Mouse (Mus musculus): ENCODE data around the gene Tmem256. TPM values are rescaled to one million over a fixed set of nuclear protein-coding genes. Genes with fewer than 3 reads are reported as not detected.
"Not testable (repeated sequence)": the region's sequence is repeated elsewhere in the genome, so short reads cannot be mapped to it uniquely, and the experiment has no call there.

The Tmem256 gene
- polyA plus RNA-seq, 1 experiment from 2014 or later = 371 TPM

DNA sequence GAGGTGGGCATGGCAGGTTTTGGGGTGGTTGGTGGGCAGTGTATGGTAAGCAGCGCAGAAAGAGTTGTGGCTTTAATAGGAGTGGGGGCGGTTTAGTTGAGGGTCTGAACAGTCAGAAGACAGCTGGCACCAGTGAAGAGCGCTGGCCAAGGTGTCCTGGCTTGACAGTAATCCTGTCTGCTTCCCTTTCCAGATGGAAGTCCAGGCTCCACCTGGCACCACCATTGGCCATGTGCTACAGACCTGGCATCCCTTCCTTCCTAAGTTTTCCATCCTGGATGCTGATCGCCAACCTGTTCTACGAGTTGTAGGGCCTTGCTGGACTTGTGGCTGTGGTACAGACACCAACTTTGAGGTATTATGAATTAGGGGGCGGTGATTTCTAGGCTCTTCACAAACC lies 9.7 kb downstream of the Tmem256 start:
- peak overlapping the region; percentile 93; the same call in 1 of the 2 replicates for H3K4me2 ChIP-seq (replicated peaks; ENCODE audit: low read depth, low read length)
- ATAC-seq (ENCODE audit: low FRiP score, low TSS enrichment) = no peak
- 97% methylated on average over 6 of the region's 6 CpGs for WGBS
- H3K36me3 ChIP-seq (ENCODE audit: insufficient read depth, low read length) = peaks cover 42% of the 10 kb centered on the region
- no peaks in the 10 kb centered on the region for H3K9me3 ChIP-seq (ENCODE audit: low read length)
- peaks cover 19% of the 10 kb centered on the region for H3K4me1 ChIP-seq (ENCODE audit: insufficient read depth, low read length)
- no peak overlapping the region for H3K27ac ChIP-seq (ENCODE audit: low read length)
- peak overlapping the region; percentile 89; the same call in 1 of the 2 replicates for H3K9ac ChIP-seq (replicated peaks; ENCODE audit: low read length)
- H3K4me3 ChIP-seq (ENCODE audit: low read length) = no peak overlapping the region
- no peaks in the 10 kb centered on the region for H3K27me3 ChIP-seq (ENCODE audit: insufficient read depth, low read length)

DNA sequence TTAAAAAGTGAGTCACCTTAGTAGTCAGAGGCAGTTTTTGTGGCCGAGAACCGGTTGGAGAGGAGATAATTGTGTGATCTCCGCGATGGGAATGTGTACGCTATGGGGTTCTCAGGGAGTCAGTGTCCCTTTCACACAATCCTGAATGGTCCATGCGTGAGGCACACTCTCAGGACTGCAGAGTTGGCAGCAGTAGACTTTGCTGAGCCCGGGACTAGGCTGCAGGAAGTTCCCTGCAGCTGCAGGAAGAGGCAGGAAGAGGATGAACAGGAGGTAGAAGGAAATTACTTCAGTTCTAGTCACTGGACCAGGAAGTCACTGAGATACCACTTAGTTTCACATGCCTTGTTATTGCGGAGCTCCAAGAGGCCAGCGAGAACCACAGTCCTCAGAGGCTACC lies 10.8 kb downstream of the Tmem256 start:
- H3K27ac ChIP-seq (ENCODE audit: low read length) = no peak overlapping the region; the same call in 1 of the 2 replicates
- H3K4me1 ChIP-seq (ENCODE audit: insufficient read depth, low read length) = peaks cover 19% of the 10 kb centered on the region
- no peaks in the 10 kb centered on the region for H3K9me3 ChIP-seq (ENCODE audit: low read length)
- H3K9ac ChIP-seq (replicated peaks; ENCODE audit: low read length) = no peak overlapping the region
- WGBS = 87% methylated on average over 9 of the region's 9 CpGs
- ATAC-seq (ENCODE audit: low FRiP score, low TSS enrichment) = no peak
- no peak overlapping the region for H3K4me3 ChIP-seq (ENCODE audit: low read length)
- peaks cover 42% of the 10 kb centered on the region for H3K36me3 ChIP-seq (ENCODE audit: insufficient read depth, low read length)
- no peak overlapping the region for H3K4me2 ChIP-seq (replicated peaks; ENCODE audit: low read depth, low read length)
- no peaks in the 10 kb centered on the region for H3K27me3 ChIP-seq (ENCODE audit: insufficient read depth, low read length)

DNA sequence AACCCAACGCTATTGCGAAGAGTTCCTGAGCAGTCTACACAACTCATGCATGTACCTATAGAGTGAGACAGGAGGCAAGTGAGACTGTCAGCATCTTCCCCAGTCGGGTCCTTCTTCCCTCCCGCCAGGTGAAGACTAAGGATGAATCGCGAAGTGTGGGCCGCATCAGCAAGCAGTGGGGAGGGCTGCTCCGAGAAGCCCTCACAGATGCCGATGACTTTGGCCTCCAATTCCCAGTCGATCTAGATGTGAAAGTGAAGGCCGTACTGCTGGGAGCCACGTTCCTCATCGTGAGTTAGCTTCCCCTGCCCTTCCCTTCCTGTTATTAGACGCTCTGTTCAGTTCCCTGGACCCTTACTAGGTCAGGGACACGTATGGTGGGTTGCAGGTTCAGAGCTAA lies 11.6 kb downstream of the Tmem256 start:
- no peaks in the 10 kb centered on the region for H3K27me3 ChIP-seq (ENCODE audit: insufficient read depth, low read length)
- peaks cover 19% of the 10 kb centered on the region for H3K4me1 ChIP-seq (ENCODE audit: insufficient read depth, low read length)
- H3K4me3 ChIP-seq (ENCODE audit: low read length) = no peak overlapping the region
- 96% methylated on average over 15 of the region's 15 CpGs for WGBS
- H3K27ac ChIP-seq (ENCODE audit: low read length) = no peak overlapping the region
- no peak for ATAC-seq (ENCODE audit: low FRiP score, low TSS enrichment)
- no peak overlapping the region for H3K9ac ChIP-seq (replicated peaks; ENCODE audit: low read length)
- peaks cover 42% of the 10 kb centered on the region for H3K36me3 ChIP-seq (ENCODE audit: insufficient read depth, low read length)
- no peak overlapping the region for H3K4me2 ChIP-seq (replicated peaks; ENCODE audit: low read depth, low read length)
- H3K9me3 ChIP-seq (ENCODE audit: low read length) = no peaks in the 10 kb centered on the region

DNA sequence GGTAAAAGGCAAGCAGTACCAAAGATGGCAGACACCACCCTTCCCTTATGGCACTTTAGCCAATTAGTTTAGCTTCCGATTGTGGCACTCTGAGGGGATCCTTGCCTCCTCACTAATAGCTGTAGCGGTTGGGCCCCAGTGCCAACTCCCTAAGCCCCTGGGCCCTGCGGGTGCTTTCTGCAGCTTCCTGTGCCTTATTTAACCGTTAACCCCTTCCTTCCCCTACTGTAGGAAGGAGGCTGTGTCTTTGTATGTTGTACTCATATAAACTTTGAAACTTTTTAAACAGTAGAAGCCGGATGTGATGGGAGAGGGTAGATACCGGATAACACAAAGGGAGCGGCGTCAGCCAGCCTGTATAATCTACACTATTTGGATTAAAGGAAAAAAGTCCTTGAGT lies 12.4 kb downstream of the Tmem256 start:
- Histone ChIP-seq H3K4me2 (replicated peaks; ENCODE audit: low read depth, low read length) (no peak overlapping the region), H3K9me3 (ENCODE audit: low read length) (no peaks in the 10 kb centered on the region), H3K4me1 (ENCODE audit: insufficient read depth, low read length) (peaks cover 17% of the 10 kb centered on the region), H3K27me3 (ENCODE audit: insufficient read depth, low read length) (no peaks in the 10 kb centered on the region), H3K9ac (replicated peaks; ENCODE audit: low read length) (no peak overlapping the region), H3K27ac (ENCODE audit: low read length) (no peak overlapping the region), H3K36me3 (ENCODE audit: insufficient read depth, low read length) (peaks cover 42% of the 10 kb centered on the region), H3K4me3 (ENCODE audit: low read length) (no peak overlapping the region)
- ATAC-seq (ENCODE audit: low FRiP score, low TSS enrichment) = no peak
- 77% methylated on average over 8 of the region's 8 CpGs for WGBS

DNA sequence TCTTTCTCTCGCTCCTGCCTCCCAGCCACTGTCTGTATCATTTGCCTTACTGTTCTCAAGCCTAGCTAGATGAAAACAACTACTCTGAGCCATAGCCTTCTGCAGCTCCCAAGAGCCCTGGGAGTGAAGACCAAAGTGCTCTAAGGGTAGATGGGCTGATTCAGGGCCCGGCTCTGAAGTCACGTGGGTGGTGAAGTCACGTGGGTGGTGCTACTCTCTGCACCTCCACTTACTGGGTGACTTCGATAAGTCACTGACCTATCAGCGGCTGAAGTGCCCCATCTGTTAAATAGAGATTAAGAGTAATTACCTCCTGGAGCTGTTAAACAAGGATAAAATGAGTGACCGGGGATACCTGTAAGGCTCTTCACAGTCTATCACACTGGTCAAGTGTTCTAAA lies 15.7 kb downstream of the Tmem256 start:
- 61% methylated on average over 7 of the region's 7 CpGs for WGBS
- Histone ChIP-seq H3K9ac (replicated peaks; ENCODE audit: low read length) (no peak overlapping the region), H3K9me3 (ENCODE audit: low read length) (no peaks in the 10 kb centered on the region), H3K4me1 (ENCODE audit: insufficient read depth, low read length) (peaks cover 4% of the 10 kb centered on the region; the same call in 1 of the 2 replicates), H3K4me3 (ENCODE audit: low read length) (no peak overlapping the region), H3K27ac (ENCODE audit: low read length) (no peak overlapping the region), H3K36me3 (ENCODE audit: insufficient read depth, low read length) (peaks cover 33% of the 10 kb centered on the region), H3K27me3 (ENCODE audit: insufficient read depth, low read length) (peaks cover 15% of the 10 kb centered on the region), H3K4me2 (replicated peaks; ENCODE audit: low read depth, low read length) (no peak overlapping the region)
- no peak for ATAC-seq (ENCODE audit: low FRiP score, low TSS enrichment)

DNA sequence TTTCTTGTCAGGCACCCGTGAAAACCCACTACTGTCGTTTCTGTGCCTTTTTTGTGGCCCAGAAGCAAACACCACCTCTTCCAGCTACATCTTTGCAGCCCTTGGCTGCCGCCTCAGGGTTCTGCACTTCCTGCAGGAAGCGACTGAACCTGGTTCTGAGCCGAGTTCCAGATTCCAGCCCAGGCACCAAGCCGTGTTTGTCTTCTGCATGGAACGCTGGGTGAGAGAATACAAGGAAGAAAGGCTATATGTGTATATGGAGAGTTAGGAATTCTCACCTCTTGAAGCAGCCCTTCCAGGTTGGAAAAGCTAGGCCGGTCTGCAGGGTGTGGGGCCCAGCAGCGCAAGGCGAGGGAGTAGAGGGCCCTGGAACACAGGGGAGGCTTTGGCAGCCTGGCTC lies 16.4 kb downstream of the Tmem256 start:
- ATAC-seq (ENCODE audit: low FRiP score, low TSS enrichment) = no peak
- 80% methylated on average over 10 of the region's 10 CpGs for WGBS
- Histone ChIP-seq H3K27me3 (ENCODE audit: insufficient read depth, low read length) (peaks cover 15% of the 10 kb centered on the region), H3K4me3 (ENCODE audit: low read length) (no peak overlapping the region), H3K4me2 (replicated peaks; ENCODE audit: low read depth, low read length) (no peak overlapping the region), H3K4me1 (ENCODE audit: insufficient read depth, low read length) (peaks cover 4% of the 10 kb centered on the region; the same call in 1 of the 2 replicates), H3K27ac (ENCODE audit: low read length) (no peak overlapping the region), H3K36me3 (ENCODE audit: insufficient read depth, low read length) (peaks cover 26% of the 10 kb centered on the region), H3K9ac (replicated peaks; ENCODE audit: low read length) (no peak overlapping the region), H3K9me3 (ENCODE audit: low read length) (no peaks in the 10 kb centered on the region)

DNA sequence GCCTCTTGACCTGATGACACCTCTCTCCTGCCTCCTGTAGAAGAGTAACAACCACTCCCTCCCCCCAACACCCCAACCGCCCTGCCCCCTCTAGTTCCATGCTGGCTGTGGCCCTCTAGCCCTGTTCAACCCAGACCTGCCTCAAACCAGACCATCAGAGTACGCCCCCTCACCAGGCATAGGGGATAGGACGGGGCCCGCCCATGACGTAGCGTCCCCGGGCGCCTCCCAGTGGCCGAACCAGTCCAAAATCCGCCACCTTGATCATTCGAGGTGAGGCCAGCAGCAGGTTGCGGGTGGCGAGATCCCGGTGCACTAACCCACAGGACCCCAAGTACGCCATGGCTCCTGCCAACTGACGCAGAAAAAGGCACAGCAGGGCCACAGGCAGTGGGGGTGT lies 17.0 kb downstream of the Tmem256 start:
- peaks cover 20% of the 10 kb centered on the region for H3K36me3 ChIP-seq (ENCODE audit: insufficient read depth, low read length)
- peaks cover 15% of the 10 kb centered on the region for H3K27me3 ChIP-seq (ENCODE audit: insufficient read depth, low read length)
- ATAC-seq (ENCODE audit: low FRiP score, low TSS enrichment) = peak; percentile 41; the same call in 1 of the 2 replicates
- H3K4me1 ChIP-seq (ENCODE audit: insufficient read depth, low read length) = peaks cover 4% of the 10 kb centered on the region; the same call in 1 of the 2 replicates
- 23% methylated on average over 16 of the region's 16 CpGs for WGBS
- H3K9ac ChIP-seq (replicated peaks; ENCODE audit: low read length) = no peak overlapping the region
- H3K4me3 ChIP-seq (ENCODE audit: low read length) = no peak overlapping the region
- no peak overlapping the region for H3K27ac ChIP-seq (ENCODE audit: low read length)
- no peaks in the 10 kb centered on the region for H3K9me3 ChIP-seq (ENCODE audit: low read length)
- H3K4me2 ChIP-seq (replicated peaks; ENCODE audit: low read depth, low read length) = peak overlapping the region; percentile 29; the same call in 1 of the 2 replicates

DNA sequence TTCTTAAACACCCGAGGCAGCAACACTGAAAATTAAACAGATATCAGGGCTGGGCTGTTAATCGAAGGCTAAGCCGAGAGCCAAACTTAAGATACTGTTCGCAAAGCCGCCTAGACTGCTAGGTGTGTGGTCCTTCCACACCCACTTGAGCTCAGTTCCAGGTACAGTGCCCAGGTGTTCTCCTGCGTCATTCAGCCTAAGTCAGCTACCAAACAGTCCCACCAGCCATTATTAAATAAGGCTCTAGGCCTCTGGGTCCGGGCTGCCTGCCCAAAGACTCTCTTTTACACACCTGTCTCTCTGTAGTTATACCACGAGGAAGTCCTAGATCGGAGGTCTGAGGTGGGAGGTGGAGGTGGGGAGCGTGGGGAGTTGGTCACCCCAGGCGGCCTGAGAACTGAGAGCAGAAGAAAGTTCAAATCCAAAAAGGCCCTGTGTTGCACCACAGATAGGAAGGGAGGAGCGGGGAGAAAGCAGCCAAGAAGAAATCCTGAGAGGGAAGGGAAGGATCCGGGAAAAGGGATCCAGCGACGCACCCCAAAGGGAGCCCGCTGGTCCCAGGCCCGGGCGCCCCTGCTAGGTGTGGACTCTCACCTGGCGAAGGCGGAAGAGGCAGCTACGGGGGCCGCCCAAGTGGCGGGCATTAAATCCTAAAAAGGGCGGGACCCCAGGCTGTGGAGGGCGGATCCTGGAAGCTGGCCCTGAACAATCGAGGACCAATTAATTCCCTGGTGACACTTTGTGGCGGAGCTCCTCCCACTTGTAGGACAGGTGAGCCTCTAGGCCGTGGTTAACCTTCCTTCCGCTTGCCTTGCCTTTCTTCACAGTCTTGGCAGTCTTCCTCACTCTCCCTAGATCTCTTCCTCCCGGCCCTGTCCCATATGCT lies 20.0 kb downstream of the Tmem256 start, which contains the start of gene Tnk1:
Tnk1 (minus strand) TSS at position 618 of the 886 bp plus-strand sequence.
- H3K4me3 ChIP-seq (ENCODE audit: low read length) = peak within 1 kb of the TSS; percentile 45
- peak within 1 kb of the TSS; percentile 68 for H3K9ac ChIP-seq (replicated peaks; ENCODE audit: low read length)
- no peaks in the 10 kb centered on the region for H3K36me3 ChIP-seq (ENCODE audit: insufficient read depth, low read length)
- 18% methylated on average over 30 of the region's 30 CpGs for WGBS
- peak within 1 kb of the TSS; percentile 58; the same call in 1 of the 2 replicates for H3K27ac ChIP-seq (ENCODE audit: low read length)
- H3K9me3 ChIP-seq (ENCODE audit: low read length) = no peaks in the 10 kb centered on the region
- H3K27me3 ChIP-seq (ENCODE audit: insufficient read depth, low read length) = peaks cover 15% of the 10 kb centered on the region
- peak; percentile 59; the same call in 1 of the 2 replicates for ATAC-seq (ENCODE audit: low FRiP score, low TSS enrichment)
- peaks cover 4% of the 10 kb centered on the region; the same call in 1 of the 2 replicates for H3K4me1 ChIP-seq (ENCODE audit: insufficient read depth, low read length)
- H3K4me2 ChIP-seq (replicated peaks; ENCODE audit: low read depth, low read length) = peak within 1 kb of the TSS; percentile 52

DNA sequence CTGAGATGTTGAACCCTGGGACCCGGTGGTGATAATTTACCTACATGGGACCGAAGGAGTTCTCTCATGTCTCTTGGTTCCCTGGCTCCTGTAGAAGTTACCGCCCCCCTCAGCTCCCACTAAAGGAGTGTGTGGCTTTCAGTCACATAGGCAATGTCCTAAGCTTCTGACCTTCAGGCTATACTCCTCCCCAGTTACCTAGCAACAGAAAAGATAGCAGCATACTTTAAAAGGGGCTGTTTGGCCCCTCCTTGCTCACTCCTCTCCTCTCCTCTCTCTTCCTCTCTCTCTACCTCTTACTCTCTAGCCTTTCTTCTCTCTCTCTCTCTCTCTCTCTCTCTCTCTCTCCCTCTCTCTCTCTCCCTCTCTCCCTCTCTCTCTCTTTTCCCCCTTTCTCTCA lies 25.4 kb downstream of the Tmem256 start:
- WGBS = 39% methylated on average over 3 of the region's 3 CpGs
- H3K4me3 ChIP-seq (ENCODE audit: low read length); ATAC-seq (ENCODE audit: low FRiP score, low TSS enrichment): not testable (repeated sequence)

More for the DNA sequence above, 25.4 kb downstream of the Tmem256 start:
- not testable (repeated sequence) for H3K4me2 ChIP-seq (replicated peaks; ENCODE audit: low read depth, low read length); H3K36me3 ChIP-seq (ENCODE audit: insufficient read depth, low read length); H3K27ac ChIP-seq (ENCODE audit: low read length); H3K9me3 ChIP-seq (ENCODE audit: low read length); H3K9ac ChIP-seq (replicated peaks; ENCODE audit: low read length); H3K27me3 ChIP-seq (ENCODE audit: insufficient read depth, low read length); H3K4me1 ChIP-seq (ENCODE audit: insufficient read depth, low read length)

Data from kidney, embryonic 16.5 days (tissue).